Mouse (Mus musculus): ENCODE results near the gene Ptprd.

- no peak for TF ChIP-seq POLR2A (IDR thresholded peaks at IDR 0.05; ENCODE audit: insufficient read depth, low read depth, low read length)
- no peak for TF ChIP-seq CTCF (IDR thresholded peaks at IDR 0.05; ENCODE audit: insufficient read depth, low read depth, low read length)
These were observed 2067.4 kb downstream of the Ptprd start for GRCm38 (mm10) chr4:76144333-76144732.

All from olfactory bulb, adult 2 months (tissue).